Mouse (Mus musculus) kidney, postnatal 4 days (tissue): ENCODE measurements at regions not wholly inside any gene's neighbourhood (a gene's known extent, or its start where the extent isn't known, plus 50 kb on each side); places are given as distances from the start of the nearest gene placed in this dataset.

Source experiments
- DNase-seq, 2 experiments: peaks; one replicate each; pipeline ENCODE4 v3.0.0; 2021; ENCODE audit warnings: mixed read lengths in 2 of 2

GRCm38 (mm10) chrX:156598070-156598469 is 817.0 kb downstream of the Phex start:
- DNase-seq, result no peak

DNA sequence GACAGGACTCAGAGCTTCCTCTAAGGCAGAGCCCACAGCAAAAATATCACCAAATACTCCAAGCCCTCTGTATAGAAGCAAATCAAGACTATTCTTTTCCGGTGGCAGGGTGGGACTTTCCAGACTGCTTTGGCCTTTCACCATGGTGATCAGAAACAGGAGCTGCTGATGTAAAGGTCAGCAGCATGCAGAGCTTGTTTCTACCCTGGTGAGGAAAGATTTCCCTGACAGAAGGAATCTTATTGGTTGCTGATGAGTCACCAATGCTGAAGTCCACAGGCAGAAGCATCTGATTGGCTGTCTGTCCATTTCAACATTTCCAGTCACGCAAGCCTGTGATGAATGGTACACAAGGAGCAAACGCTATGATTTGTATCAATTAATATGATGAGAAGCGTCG is 820.4 kb downstream of the Phex start:
- DNase-seq, result peak in 1 of 2 experiments; percentile 1
